Mouse (Mus musculus) cerebellum, adult 11 months (tissue): ENCODE data around the gene Shisal2a.
A peak's percentile ranks its signal among the peaks of the same experiment; 100 is the strongest.

Experiments used
- DNase-seq: peaks from one replicate; pipeline ENCODE4 v3.0.0; 2022

Gene Shisal2a

GRCm38 (mm10) chr4:108335413-108335812 is 47.7 kb downstream of the Shisal2a start:
- no peak for DNase-seq

GRCm38 (mm10) chr4:108332041-108332440 is 51.1 kb downstream of the Shisal2a start:
- no peak for DNase-seq

GRCm38 (mm10) chr4:108329840-108330239 is 53.3 kb downstream of the Shisal2a start:
- DNase-seq, result no peak

DNA sequence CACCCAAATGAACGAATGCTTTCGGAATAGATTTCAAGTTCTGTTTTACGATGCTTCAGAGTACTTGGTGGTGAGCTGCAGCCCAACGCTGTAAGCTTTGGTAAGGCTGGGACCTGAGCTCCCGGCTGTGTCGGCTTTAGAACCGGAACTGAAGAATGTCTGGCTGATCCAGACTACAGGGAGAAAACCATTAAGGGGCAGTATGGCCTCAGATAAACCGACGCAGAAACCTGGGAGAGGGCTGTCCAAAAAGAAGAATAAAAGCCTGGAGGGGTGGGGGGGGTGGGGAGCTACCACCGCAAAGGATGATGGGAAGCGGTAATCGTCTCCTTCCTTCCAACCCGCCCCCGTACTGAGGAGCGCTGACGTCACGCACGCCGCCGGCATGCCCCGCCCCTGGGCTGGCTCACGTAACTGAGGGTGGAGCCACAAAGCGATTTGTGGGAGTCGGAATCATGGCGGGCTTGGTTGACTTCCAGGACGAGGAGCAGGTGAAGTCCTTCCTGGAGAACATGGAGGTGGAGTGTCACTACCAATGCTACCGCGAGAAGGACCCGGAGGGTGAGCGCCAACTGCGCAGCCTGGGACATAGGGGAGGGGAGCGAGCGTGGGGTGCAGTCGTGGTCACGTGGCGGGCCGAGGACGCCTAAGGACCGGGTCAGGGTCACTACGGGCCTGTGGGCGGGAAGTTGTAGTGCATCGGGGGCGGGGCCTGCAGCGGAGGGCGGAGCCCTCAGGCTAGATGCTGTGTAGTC is 55.2 kb downstream of the Shisal2a start, which contains the start of gene Coa7:
TSS of gene Coa7 (plus strand) at position 411 of the 755 bp plus-strand sequence.
- DNase-seq, result peak; percentile 98

GRCm38 (mm10) chr4:108327071-108327579 is 56.0 kb downstream of the Shisal2a start:
- peak; percentile 31 for DNase-seq

GRCm38 (mm10) chr4:108323588-108323987 is 59.6 kb downstream of the Shisal2a start:
- DNase-seq, result no peak

GRCm38 (mm10) chr4:108320627-108321380 is 62.3 kb downstream of the Shisal2a start:
- no peak for DNase-seq

DNA sequence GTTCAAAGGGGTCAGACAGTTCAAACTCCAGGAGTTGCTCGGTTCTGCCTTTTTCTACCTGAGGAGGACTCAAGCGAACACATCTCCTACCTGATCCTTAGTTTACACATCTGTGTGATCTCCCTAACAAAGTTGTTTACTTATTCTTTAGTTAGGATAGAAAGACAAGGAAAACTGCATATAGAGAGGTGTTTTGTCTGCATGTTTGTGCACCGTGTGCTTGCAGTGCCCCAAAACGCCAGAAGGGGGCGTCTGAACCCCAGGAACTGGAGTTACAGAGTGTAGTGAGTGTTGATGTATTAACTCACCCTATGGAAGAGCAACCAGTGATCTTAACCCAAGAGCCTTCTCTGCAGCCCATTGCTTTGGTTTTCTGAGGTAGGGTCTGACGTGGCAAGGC is 63.4 kb downstream of the Shisal2a start:
- DNase-seq, result no peak

DNA sequence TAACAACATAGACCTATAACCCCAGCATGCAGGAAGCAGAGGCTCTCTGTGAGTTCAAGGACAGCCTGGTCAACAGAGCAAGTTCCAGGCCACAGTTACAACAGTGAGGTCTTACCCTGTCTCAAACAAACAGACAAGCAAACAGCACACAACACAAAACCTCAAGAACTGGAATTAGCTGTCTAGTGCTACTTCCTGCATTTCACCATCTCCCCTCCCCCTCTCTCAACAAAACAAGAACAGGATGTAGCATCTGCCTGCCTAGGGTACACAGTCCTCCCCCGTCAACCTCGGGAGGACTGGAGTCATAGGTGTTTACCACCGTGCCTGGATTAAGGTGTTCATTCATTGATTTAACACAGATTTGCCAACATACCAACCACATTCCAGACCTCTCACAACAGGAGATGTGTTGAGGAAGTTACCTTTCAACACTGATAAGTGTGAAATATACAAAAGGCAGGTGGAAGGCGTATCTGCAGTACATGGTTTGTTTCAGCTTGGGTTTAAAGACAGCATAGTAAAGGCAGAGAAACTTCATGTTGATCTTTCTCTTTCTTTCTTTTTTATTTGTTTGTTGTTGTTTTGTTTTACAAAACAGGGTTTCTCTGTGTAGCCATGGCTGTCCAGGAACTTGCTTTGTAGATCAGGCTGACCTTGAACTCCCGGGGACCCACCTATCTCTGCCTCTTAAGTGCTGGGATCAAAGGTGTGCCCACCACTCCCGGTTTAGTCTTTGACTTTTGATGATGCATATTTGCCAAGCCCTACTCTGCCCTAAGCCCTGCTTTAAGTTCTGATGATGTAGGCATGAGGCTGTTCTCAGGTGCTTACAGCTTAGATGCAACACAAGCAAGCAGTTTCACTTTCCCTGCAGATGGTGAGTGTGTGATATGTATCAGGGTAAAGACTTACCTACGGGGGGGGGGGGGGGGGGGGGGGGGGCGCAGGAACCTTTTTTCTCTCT is 64.2 kb downstream of the Shisal2a start:
- no peak for DNase-seq
